Mouse (Mus musculus): ENCODE data around the gene Car3. TPM values are rescaled to one million over a fixed set of nuclear protein-coding genes. Genes with fewer than 3 reads are reported as not detected.
A peak's percentile ranks its signal among the peaks of the same experiment; 100 is the strongest.

Car3 gene
- polyA plus RNA-seq, 1 experiment = 5.3 TPM

GRCm38 (mm10) chr3:14882756-14883155, 19.4 kb downstream of the Car3 start:
- no peak overlapping the region for H3K4me3 ChIP-seq (ENCODE audit: low read depth, low read length)
- no peaks in the 10 kb centered on the region for H3K27me3 ChIP-seq (ENCODE audit: control insufficient read depth, insufficient read depth, low read length)
- no peaks in the 10 kb centered on the region for H3K4me1 ChIP-seq (ENCODE audit: control insufficient read depth, insufficient read depth, insufficient read length, low read length)
- no peaks in the 10 kb centered on the region for H3K36me3 ChIP-seq (ENCODE audit: control insufficient read depth, insufficient read depth, low read length)
- no peak overlapping the region for H3K27ac ChIP-seq (ENCODE audit: insufficient read depth, low read depth, low read length)
- WGBS = 66% methylated on average over 3 of the region's 3 CpGs
- no peak for TF ChIP-seq POLR2A (IDR thresholded peaks at IDR 0.05; ENCODE audit: low read depth, low read length)
- no peak for TF ChIP-seq CTCF (IDR thresholded peaks at IDR 0.05; ENCODE audit: extremely low read depth, insufficient read length, insufficient replicate concordance, low read depth, low read length)

- no peak for TF ChIP-seq POLR2A (IDR thresholded peaks at IDR 0.05; ENCODE audit: low read depth, low read length)
- no peak for TF ChIP-seq CTCF (IDR thresholded peaks at IDR 0.05; ENCODE audit: extremely low read depth, insufficient read length, insufficient replicate concordance, low read depth, low read length)
- Histone ChIP-seq H3K27me3 (ENCODE audit: control insufficient read depth, insufficient read depth, low read length) (no peaks in the 10 kb centered on the region), H3K36me3 (ENCODE audit: control insufficient read depth, insufficient read depth, low read length) (no peaks in the 10 kb centered on the region), H3K4me1 (ENCODE audit: control insufficient read depth, insufficient read depth, insufficient read length, low read length) (no peaks in the 10 kb centered on the region), H3K27ac (ENCODE audit: insufficient read depth, low read depth, low read length) (no peak overlapping the region), H3K4me3 (ENCODE audit: low read depth, low read length) (no peak overlapping the region)
Measured at GRCm38 (mm10) chr3:14884826-14885225, 21.5 kb downstream of the Car3 start.

DNA sequence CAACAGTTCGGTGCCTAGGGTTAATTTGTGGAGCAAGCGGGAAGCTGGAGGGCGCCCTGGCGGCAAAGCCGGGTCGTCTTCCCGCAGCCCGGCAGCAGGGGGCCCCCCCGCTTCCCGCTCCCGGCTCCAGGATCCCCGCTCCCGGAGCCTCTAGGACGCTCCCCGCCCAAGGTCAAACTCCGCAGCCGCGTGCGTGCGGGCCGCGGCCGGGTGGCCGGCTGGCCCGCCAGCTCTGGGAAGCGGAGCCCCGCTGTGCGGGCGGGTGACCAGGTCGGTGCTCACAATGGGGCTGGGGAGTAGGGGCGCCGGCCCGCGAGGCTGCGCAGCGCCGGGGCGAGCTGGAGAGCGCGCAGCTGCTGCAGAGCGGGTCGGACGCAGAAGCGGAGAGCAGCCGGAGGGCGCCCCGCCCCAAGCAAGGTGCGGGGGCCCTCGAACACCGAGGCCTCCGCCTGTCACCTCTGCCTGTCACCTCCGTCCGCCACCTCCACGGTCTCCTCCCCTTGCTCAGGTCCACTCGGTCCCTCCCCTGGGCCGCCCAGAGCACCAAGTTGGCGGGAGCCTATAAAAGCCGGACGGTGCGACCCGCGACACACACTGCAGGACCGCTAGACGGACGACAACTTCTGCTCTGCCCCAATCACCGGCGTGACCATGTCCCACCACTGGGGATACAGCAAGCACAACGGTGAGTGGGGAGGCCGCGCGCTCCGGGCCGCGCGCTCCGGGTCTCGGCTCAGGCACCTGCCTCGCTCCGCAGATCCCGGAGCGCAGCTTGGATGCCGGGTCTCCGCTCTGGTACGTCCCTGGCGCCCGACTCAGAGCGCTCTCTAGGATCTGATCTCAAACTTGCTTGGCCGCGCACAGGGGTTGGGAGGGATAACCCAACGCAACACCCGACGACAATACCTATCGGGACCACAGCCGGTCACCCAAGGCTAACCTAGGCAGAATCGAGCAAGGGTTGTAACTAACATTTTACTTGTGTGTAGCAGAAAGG, 23.1 kb downstream of the Car3 start, which contains the start of gene Car2:
Gene Car2 (plus strand): TSS at position 172 of the 997 bp plus-strand sequence.
- Histone ChIP-seq H3K4me3 (ENCODE audit: low read depth, low read length) (peak within 1 kb of the TSS; percentile 73), H3K27me3 (ENCODE audit: control insufficient read depth, insufficient read depth, low read length) (no peaks in the 10 kb centered on the region), H3K4me1 (ENCODE audit: control insufficient read depth, insufficient read depth, insufficient read length, low read length) (no peaks in the 10 kb centered on the region), H3K27ac (ENCODE audit: insufficient read depth, low read depth, low read length) (0 out of 2 replicates have a peak within 1 kb of the TSS, but pooled peaks have one; percentile 18), H3K36me3 (ENCODE audit: control insufficient read depth, insufficient read depth, low read length) (no peaks in the 10 kb centered on the region)
- peak; percentile 18; the same call in 1 of the 2 replicates for TF ChIP-seq POLR2A (IDR thresholded peaks at IDR 0.05; ENCODE audit: low read depth, low read length)
- TF ChIP-seq CTCF (IDR thresholded peaks at IDR 0.05; ENCODE audit: extremely low read depth, insufficient read length, insufficient replicate concordance, low read depth, low read length) = peak; percentile 57; the same call in 1 of the 2 replicates
- 1% methylated on average over 95 of the region's 95 CpGs for WGBS

DNA sequence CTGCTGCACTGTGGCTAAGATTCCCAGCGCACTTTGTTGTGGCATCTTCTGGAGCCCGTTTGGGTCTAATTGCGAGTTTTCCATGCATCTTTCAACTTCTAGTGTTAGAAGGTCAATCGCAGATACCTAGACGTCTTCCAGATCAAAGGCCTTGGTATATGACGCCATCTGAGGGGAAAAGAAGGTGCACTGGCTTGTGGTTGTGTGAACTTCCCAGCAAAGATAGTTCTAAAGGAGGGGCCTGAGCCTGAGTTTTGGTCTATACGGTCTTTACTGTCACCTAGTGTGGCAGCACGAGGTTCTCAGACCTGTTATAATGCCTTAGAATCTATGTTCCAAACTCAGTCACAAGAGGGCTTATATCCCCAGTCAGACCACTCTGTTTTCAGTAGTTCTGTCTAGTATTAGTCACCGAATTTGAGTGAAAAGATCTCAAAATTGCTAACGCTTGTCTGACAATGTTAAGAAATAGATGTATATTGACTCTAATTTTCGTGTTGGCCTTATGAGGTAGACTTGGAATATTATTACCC, 23.9 kb downstream of the Car3 start:
- peak overlapping the region; percentile 73 for H3K4me3 ChIP-seq (ENCODE audit: low read depth, low read length)
- H3K4me1 ChIP-seq (ENCODE audit: control insufficient read depth, insufficient read depth, insufficient read length, low read length) = no peaks in the 10 kb centered on the region
- H3K27me3 ChIP-seq (ENCODE audit: control insufficient read depth, insufficient read depth, low read length) = no peaks in the 10 kb centered on the region
- H3K36me3 ChIP-seq (ENCODE audit: control insufficient read depth, insufficient read depth, low read length) = no peaks in the 10 kb centered on the region
- TF ChIP-seq POLR2A (IDR thresholded peaks at IDR 0.05; ENCODE audit: low read depth, low read length) (no peak), CTCF (IDR thresholded peaks at IDR 0.05; ENCODE audit: extremely low read depth, insufficient read length, insufficient replicate concordance, low read depth, low read length) (no peak)
- 60% methylated on average over 11 of the region's 11 CpGs for WGBS
- H3K27ac ChIP-seq (ENCODE audit: insufficient read depth, low read depth, low read length) = no peak overlapping the region

DNA sequence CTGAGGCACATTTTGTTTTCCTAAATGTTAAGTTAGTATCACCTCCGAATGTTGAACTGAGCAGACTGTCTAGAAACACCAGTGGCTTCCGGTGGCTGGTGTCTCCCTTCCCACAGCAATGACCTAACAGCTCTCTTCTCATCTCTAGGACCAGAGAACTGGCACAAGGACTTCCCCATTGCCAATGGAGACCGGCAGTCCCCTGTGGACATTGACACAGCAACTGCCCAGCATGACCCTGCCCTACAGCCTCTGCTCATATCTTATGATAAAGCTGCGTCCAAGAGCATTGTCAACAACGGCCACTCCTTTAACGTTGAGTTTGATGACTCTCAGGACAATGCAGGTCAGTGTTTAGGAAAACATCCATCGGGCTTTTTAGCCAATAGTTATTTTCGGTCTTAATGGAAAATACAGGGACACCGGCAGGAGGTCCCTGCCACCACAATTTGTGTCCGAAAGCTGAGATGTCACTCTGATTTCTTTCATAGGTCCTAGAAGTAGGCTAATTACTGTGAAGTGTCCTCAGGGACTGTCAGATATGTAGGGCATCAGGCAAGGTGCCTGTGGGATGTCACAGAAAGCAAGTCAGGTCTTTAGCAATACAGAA, 24.5 kb downstream of the Car3 start:
- Histone ChIP-seq H3K27me3 (ENCODE audit: control insufficient read depth, insufficient read depth, low read length) (no peaks in the 10 kb centered on the region), H3K4me1 (ENCODE audit: control insufficient read depth, insufficient read depth, insufficient read length, low read length) (no peaks in the 10 kb centered on the region), H3K27ac (ENCODE audit: insufficient read depth, low read depth, low read length) (no peak overlapping the region), H3K4me3 (ENCODE audit: low read depth, low read length) (peak overlapping the region; percentile 27), H3K36me3 (ENCODE audit: control insufficient read depth, insufficient read depth, low read length) (no peaks in the 10 kb centered on the region)
- 66% methylated on average over 10 of the region's 10 CpGs for WGBS
- TF ChIP-seq POLR2A (IDR thresholded peaks at IDR 0.05; ENCODE audit: low read depth, low read length) (no peak), CTCF (IDR thresholded peaks at IDR 0.05; ENCODE audit: extremely low read depth, insufficient read length, insufficient replicate concordance, low read depth, low read length) (no peak)

GRCm38 (mm10) chr3:14888549-14888948, 25.2 kb downstream of the Car3 start:
- Histone ChIP-seq H3K36me3 (ENCODE audit: control insufficient read depth, insufficient read depth, low read length) (no peaks in the 10 kb centered on the region), H3K4me1 (ENCODE audit: control insufficient read depth, insufficient read depth, insufficient read length, low read length) (no peaks in the 10 kb centered on the region), H3K4me3 (ENCODE audit: low read depth, low read length) (no peak overlapping the region), H3K27me3 (ENCODE audit: control insufficient read depth, insufficient read depth, low read length) (no peaks in the 10 kb centered on the region), H3K27ac (ENCODE audit: insufficient read depth, low read depth, low read length) (no peak overlapping the region)
- 90% methylated on average over 2 of the region's 2 CpGs for WGBS
- TF ChIP-seq CTCF (IDR thresholded peaks at IDR 0.05; ENCODE audit: extremely low read depth, insufficient read length, insufficient replicate concordance, low read depth, low read length) = no peak
- TF ChIP-seq POLR2A (IDR thresholded peaks at IDR 0.05; ENCODE audit: low read depth, low read length) = no peak

DNA sequence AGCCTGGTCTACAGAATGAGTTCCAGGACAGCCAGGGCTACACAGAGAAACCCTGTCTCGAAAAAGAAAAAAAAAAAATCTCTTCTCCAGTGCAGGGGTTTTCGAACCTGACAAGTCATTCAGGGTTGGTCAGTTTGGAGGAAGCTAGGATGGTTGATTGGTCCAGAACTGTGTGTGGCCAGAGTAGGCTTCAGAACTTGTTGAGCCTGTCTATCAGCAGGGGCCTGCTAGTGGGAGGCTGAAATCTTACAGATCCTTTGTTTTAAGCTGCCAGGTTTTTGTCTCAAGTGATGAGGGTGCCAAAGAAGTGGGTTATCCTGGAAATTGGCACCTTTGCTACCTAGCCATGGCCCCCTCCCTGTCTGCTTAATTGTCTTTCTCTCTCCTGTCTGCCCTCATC, 25.8 kb downstream of the Car3 start:
- Histone ChIP-seq H3K27me3 (ENCODE audit: control insufficient read depth, insufficient read depth, low read length) (no peaks in the 10 kb centered on the region), H3K27ac (ENCODE audit: insufficient read depth, low read depth, low read length) (no peak overlapping the region), H3K36me3 (ENCODE audit: control insufficient read depth, insufficient read depth, low read length) (no peaks in the 10 kb centered on the region), H3K4me3 (ENCODE audit: low read depth, low read length) (no peak overlapping the region), H3K4me1 (ENCODE audit: control insufficient read depth, insufficient read depth, insufficient read length, low read length) (no peaks in the 10 kb centered on the region)
- 83% methylated on average over 2 of the region's 2 CpGs for WGBS
- TF ChIP-seq POLR2A (IDR thresholded peaks at IDR 0.05; ENCODE audit: low read depth, low read length) (no peak), CTCF (IDR thresholded peaks at IDR 0.05; ENCODE audit: extremely low read depth, insufficient read length, insufficient replicate concordance, low read depth, low read length) (no peak)

All from small intestine, adult 2 months (tissue).